Mouse (Mus musculus) right cerebral cortex, postnatal 10 days (tissue): ENCODE measurements at regions not wholly inside any gene's neighbourhood (a gene's known extent, or its start where the extent isn't known, plus 50 kb on each side); places are given as distances from the start of the nearest gene placed in this dataset.
A peak's percentile ranks its signal among the peaks of the same experiment; 100 is the strongest.

ENCODE experiments used
- DNase-seq, 2 experiments: peaks; one replicate each; pipeline ENCODE4 v3.0.0; 2021; ENCODE audit warnings: low spot score in 2 of 2

DNA sequence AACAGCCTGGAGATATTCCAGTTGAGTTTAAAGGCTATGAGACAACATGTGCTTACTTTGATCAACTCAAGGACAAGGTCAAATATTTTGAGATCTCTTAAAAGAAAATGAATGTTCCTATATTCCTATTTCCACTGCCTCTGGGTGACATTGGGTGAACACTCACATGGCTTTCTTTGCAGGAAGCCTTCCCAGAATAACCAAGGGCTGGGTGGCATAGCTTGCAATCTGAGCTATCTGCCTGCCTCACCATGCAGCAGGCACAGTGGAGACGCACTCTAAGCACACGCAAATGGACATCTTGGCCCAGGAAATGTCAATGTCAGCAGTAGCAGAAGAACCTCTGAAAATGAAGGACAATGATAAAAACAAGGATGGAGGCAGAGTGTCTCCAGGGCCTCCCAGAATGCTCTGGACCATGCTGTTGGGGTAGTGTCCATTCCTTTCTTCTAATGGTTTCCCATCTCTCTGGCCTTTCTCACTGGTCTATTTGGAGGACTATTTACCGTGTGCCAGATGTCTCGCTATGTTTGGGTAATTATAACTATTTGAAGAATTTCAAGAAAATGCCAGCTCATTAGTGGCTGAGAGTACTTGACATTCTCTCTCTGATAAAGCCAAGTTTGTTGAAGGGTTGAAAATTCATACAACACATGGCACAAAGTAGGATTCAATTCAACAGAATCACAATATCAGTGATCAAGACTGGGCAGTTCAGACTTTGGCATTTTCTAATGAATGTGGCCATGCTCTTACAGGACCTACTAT, 276.3 kb upstream of the Rnf32 start:
- DNase-seq: no peak

DNA sequence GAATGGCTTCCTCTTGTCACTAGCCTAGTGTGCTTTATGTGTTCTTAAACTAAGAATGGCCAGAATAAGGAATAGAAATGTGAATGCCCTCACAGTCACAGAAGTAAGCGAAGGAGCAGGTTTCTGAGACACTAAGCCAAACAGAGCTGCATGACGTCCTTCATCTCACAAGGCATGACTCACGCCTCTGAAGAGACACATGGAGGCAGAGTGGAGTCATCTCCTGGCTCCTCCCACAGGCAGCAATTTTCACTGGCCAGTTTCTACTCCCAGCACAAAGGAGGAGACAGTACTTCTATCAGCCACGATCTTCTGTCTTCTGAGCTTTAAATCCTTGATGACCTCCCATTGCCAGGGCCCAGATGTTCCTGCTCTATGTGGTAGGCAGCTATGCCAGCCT, 291.3 kb upstream of the Rnf32 start:
- no peak for DNase-seq

DNA sequence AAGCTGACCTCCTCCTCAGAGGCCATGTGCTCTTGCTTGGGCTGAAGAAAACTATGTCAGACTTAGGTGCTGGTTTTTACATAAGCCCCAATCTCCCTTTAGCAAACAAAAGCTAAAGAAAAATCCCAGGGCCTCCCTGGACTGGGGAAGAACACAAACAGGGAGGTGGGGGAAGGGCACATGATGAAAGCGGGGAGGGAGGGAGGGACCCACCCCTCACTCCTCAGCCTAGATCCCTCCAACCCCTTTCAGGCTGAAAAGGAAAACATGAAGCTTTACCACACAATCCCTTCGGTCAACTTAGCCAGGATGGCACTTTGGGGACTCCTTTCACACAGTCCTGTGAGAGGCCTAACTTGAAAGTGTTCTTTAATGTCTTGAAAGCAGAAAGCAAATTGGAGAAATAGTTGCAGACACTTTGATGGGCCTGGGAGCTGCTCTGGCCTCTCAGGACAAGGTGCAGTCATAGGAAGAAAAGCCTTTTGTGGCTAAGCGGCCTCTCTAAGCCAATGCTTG, 291.9 kb upstream of the Rnf32 start:
- no peak for DNase-seq

DNA sequence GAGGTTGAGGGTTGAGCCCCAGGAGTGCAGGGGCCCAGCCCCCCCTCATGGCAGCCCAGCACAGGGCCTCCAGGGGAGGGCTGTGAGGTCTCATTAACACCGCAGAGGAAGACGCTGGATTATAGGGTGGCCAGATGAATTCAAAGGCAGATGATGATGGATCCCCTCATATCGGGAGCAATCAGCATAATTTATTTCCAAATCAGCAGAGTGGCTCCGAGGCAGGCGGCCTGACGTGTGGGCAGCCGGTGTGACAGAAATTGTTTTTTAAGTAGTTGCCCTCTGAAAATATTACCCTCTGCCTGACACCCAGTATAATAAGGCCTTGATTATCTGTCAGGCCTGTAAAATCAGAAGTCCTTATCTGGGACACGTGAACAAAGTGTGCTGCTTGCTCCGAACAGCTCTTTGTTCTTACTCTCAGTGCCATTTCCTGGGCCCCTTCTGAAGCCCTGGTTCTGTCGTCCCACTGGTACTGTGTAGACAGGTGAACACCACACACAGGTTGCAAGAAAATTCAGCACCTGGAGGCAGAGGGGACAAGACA, 303.0 kb upstream of the Rnf32 start:
- DNase-seq: no peak

DNA sequence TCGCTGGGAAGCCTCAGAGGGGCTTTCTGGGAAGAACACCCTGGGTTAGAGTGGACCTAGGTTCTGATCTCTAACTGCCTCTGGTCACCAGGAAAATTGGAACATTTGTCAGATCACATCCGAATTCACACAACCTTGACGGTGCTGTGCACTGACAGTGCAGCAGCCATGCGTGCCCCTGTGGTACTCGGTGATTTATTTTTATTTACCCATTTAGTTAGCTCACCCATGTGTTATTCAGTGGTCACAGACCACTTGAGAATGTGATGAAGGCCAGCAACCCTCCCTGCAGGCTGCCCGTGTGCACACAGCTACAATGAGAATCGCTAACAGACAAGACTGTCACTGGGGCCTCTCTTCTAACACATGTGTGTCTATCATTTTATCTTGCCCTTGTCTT, 303.8 kb upstream of the Rnf32 start:
- no peak for DNase-seq

DNA sequence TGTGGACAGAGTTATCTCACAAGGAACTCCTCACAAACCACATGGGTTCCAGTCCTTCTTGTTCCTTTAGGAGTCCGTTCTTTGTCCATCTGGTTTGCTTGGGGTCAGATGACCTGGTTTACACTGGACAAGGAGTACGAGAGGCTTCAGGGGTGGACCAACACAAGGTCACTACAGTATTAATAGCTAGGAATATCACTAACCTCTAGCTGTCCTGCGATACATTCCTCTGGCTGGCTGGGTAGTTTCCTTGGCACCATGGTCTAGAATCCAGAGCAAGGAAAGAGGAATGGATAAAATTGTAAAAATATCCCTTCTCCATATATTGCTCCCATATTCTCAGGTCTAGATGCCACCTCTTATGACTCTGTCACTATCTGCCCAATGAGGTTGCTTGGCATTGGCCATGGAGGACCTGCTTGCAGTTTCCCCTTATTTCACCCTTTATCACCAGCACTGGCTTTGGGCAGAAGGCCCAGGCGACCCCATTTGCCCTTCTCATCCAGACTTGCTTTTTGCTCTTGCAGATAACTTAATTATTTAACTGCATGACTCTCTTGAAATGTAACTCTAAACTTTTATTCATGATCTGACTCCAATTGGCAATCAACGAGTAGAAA, 310.9 kb upstream of the Rnf32 start:
- no peak for DNase-seq

DNA sequence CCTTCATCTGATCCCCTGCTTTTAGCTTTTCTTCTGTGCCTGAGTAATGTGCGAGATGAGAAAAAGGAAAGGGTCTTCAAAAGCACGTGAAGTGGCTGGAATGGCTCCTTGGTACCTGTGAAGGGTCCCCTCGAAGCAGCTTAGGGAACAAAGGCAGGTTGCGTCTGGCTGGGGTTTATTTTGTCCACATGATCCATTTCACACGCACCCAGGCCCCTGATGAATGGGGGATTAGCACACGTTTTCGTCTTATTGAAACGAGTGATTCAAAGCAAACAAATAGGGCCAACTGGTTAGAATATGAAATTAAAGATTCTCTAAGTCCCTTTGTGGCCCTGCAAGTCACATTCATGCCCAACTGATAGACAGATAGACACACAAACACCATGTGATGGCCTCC, 319.6 kb upstream of the Rnf32 start:
- DNase-seq: no peak

DNA sequence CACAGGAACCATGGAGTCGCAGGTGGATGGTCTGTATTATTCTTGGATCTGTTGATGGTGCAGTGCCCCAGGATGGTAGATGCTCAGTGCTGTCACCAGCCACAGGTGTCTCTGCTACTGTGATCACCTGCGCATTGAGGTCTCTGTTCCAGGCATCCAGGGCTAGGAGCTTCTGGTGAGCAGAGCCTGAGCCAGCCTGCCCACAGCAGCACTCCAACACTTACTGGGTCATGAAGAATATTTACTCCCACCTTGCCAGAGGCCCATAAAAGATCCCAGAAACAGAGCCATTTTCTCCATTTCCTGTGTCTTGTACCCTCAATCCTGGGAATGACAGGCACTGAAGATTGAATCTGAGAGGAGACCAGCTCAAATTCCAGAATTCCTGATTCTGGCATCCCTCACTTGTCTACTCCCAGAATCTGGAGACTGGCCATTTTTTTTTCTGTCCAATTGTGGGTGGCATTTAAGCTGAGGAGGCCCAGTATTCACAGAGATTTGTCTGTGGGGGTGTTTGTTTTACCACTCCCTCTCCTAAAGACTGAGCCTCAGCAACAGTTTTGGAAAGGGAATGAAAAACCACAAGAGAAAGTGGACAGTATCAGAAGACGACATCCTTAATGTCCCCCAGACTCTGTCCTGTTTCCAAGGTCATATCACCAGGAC, 322.1 kb upstream of the Rnf32 start:
- DNase-seq: no peak

DNA sequence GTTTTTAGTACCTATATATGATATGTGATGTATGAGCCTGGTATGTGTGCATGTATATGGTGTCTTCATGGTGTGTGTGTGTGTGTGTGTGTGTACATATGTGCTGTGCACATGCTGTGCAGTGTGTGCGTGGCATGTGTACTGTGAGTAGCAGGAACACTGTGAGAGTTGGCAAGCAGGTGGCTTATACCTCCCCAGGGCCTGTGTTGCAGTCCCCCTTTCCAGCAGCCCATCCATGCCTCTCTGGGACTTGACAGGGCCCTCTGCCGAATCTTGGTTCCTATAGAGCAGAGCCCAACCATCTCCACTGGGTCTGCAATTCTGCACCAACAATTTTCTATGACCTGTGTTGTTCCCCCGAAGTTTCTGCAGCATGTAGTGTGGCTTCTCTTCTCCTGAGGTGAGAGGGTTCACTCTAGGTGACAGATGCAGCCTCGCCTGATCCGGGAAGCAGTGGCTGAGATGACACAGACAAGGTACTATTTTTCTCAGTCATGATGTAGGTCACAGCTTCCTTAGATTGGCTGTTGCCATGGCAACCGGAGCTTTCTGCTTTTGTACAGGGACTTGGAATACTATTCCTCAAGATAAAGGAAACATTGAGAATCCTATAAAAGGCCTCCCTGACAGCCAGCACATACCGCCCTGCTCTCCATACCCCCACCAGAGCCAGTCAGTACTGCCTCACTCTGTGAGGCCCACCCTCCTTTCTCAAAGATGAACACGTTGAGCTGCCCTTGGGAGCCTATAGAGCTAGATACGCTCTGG, 336.0 kb upstream of the Rnf32 start:
- peak; percentile 94 to 98 for DNase-seq

DNA sequence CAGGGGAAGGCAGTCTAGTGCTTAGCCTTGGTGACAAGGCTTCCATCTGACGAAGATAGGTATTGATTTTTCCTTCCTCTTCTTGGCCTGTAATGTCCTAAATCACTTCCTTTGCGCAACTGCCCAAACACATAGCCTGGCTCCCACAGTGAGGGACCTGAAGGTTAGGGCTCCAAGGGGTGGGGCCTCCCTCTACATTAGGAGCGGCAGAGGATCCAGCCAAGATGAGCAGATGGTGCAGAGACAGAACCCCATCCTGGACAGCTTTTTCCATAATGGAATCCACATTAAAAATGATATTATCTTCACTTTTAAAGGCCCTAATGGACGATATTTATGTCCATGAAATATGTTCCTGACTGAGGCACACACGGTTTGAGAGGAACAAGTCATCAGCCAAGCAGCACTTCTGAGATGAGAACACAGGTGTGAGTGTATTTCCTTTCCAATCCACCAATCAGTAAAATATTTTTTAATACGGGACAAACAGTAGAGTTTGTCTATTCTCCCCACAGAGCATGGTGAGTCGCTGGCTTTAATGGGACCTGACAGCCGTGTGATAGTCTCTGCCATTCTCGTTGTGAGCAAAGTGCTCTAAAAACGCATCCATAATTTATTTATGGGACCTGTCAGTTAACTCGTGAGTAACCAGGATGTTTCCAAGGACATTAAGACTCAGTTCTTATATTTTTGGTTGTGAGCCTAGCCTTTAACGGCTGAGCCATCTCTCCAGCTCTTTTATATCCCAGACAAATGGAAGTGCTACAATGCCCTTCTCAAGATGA, 357.5 kb upstream of the Rnf32 start:
- DNase-seq: no peak

DNA sequence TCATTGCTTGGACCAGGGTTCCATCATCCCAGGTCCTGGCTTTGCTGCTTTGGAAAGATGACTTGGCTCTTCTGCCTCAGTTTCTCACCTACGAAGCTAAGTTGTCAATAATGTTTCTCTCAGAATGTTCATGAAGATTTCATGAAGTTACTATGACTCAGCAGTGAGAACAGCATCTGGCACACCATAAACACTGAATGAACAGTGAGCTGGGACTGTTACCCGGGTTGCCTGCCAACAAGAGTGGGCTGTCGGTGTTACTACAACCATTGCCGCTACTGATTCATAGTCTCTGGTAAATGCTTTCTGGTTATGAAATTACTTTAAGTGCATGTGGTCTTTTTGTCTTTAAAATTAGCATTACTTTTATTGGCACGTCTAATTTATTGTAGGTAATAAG, 352.0 kb upstream of the Shh start:
- DNase-seq: peak; percentile 69 to 80

DNA sequence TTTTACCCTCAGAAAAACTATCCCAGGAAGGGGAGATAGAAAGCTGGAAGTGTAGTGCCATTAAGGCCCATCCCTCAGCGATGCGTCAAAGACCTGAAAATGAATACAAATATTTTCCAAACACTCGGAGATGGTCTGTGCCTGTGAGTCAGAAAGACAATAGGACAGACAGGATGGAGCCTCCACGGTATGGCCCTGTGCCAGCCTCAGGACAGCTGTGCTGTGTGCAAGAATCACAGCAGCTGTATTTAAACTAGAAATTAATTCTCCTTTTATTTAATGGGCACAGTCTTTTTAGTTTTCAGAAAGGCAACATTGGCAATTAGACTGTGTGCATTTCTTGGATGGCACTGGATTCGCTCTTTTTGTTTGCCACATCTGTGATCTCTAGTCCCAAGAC, 340.9 kb upstream of the Shh start:
- peak in 1 of 2 experiments; percentile 29 for DNase-seq

DNA sequence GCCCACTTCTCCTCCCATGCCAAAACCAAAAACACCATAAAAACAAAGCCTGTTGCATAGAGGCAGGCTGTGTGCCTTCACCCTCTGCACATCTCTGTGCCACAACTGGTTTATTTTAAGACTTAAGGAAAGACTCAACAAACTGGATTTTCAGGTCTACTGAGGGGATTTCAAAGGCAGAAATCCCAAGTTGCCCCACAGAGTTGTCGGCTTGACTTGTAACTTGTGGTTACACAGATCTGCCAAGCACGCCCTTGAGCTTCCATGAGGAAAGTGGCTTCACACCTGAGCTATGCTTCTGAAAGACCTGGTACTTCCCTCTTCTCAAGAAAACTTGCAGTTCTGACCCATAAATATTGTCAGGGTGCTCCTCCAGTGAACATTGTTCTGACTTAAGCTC, 332.4 kb upstream of the Shh start:
- no peak for DNase-seq

DNA sequence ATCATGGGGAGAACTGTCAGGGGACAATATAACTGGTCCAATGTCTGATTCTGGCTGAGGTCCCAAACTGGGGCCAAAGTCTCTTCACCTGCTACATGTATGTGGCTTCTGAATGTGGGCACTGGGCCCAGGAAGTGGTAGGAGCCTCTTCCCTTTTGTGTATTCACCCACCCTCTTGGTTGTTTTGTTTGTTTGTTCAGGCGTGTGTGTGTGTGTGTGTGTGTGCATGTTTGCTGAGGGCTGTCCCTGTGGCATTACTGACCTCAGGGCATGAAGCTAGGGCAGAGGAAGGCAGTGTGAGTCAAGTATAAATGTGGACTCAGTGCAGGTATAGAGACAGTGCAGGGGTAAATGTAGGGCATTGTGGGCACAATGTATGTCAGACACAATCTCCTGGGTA, 331.3 kb upstream of the Shh start:
- no peak for DNase-seq

DNA sequence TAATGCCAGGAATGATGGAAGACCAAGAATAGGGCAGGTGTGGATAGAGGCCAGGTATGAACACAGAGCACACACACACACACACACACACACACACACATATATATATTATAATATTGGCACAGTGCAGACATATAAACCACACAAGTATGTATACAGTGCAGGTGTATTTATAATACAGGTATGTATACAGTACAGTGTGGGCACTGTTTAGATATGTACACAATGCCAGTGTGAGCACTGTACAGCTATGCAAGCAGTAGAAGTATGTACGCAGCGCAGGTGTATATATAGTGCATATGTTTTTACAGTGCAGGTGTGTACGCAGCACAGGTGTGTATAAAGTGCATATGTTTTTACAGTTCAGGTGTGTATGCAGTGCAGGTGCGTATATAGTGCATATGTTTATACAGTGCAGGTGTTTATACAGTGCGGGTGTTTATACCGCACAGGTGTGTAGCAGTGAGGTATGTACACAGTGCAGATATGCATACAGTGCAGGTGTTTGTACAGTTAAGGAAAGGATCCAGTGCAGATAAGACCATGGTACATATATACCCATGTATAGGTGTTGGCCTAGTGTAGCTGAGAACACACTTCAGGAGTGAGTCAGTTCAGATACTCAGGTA, 328.2 kb upstream of the Shh start:
- no peak for DNase-seq

DNA sequence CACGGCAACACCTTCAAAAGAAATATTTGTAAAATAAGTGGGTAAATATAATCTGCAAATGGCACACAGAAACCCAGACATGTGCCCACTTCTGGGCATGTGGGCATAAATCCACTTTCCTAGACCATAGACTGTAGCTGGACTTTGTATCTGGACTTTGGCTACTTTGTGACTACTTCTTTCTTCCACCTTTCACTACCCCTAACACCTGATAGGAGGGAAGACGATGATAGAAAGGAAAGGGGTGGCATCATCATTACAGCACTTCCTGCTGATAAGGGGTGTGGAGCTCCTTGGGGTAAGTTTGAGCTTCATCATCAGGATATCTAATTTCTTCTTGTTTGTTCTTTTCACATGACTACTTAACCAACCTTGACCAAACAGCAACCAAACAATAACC, 326.7 kb upstream of the Shh start:
- DNase-seq: no peak

DNA sequence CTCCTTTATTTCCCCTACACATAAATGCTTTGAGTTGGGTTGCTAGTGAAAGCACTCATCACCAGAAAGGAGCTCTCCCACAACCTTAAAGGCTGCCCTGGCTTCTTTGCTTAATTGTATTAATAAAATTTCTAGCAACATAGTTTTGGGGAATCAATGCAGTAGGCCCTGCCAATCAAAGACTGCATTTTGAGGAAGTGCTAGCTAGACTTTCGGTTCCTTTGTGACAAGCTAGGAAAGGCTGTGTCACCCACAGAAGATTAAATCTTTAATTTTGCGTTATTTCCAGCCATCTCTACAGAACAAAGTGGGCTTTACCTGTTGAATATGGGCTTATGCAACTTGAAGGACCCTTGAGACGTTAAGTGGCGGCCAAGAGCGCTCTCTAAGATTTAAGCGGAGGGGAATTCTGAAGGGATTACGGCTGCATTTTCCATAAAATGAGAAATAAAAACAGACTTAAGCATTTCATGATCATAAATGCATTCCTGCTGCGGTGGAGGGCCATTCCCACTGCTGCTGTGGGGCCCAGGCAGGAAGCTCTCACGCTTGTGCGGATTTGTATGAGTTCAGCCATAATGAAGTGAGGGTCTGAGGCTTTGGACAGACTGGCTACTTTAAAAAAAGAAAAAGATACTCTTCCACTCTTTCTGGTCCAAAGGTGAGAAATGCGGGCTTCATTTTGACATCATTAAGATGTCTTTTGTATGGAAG, 318.4 kb upstream of the Shh start:
- no peak for DNase-seq

DNA sequence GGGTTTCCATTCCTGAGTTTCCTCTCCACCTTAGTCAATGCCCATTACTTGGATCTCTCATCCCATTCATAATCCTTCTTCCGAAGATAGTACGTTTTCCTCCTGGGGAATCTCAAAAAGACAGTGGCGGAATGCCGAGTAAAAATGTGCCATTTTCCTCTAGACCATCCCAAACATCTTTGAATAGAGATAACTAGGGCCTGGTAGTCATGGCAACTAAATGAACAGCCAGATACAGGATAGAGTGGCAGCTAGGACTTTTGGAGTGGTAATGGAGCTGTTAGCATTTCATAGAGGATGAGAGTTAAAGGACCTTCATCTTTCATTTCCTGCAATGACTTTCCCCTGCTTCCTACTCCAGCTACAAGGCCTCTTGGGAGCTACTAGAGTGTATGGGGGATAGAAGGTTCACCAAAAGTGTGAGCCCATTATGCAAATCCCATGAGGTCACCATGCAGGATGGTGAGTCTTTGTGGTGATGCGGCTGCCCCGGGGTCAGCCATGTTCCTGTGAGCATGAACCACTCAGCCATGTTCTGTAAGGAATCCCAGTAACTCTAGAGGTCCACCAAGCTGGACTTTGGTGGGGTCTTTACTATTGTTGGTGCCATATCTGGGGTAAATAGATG, 317.4 kb upstream of the Shh start:
- peak; percentile 49 to 62 for DNase-seq

DNA sequence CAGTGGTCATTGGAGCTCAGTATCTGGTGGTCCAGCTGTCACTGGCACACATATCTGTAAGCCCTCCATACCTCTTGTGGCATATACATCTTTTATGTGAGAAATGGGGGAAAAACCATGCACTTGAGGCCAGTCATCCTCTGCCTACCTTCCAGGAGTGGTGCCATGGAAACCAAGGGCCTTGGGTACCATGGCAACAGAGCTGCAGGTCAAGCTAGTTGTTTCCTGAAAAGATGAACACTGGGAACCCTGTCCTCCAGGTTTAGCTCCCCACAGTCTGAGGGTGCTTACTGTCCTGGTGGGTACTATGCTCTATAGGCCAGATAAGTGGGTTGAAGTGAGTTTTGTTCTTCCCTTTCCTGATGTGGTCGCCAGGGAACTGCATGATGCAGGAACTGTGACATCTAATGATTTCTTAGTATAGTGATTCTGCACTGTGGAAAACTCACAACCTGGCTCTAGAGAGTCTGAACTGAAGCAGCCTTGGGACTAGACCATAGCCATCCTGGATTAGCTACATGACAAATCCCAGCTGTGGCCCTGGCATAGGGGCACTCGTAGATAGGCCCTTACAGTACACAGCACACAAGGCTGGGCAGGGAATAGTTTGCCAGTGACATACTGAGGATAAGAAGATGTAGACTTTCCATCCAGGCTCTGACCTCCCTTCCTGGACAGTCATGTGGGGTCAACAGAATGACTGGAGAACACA, 308.7 kb upstream of the Shh start:
- DNase-seq: no peak
